Mouse (Mus musculus) hindbrain, postnatal 0 days (tissue): ENCODE measurements around the gene Eomes. TPM values are rescaled to one million over a fixed set of nuclear protein-coding genes. Genes with fewer than 3 reads are reported as not detected.

Experiments used
- ATAC-seq: fragments of 200-750 bp; cut with Nextera tagmentation; 2 replicates; pipeline ENCODE4 v1.8.0; 2017; ENCODE audit warnings: mild to moderate bottlenecking, moderate TSS enrichment, moderate library complexity
- DNase-seq: peaks from one replicate; pipeline ENCODE4 v3.0.0-alpha.2; 2015; ENCODE audit warnings: low spot score
- H3K27ac ChIP-seq: fragments of 300-500 bp; sonication (generic); 2 replicates; pipeline ENCODE4 v1.5.1; 2014; ENCODE audit warnings: mild to moderate bottlenecking
- H3K27me3 ChIP-seq: fragments of 300-500 bp; sonication (generic); 2 replicates; pipeline ENCODE4 v1.6.1; 2014; ENCODE audit warnings: low read length, mixed read lengths; ENCODE audit not compliant: insufficient read depth
- H3K36me3 ChIP-seq: fragments of 300-500 bp; sonication (generic); 2 replicates; pipeline ENCODE4 v1.6.1; 2014; ENCODE audit warnings: low read length, mixed read lengths; ENCODE audit not compliant: insufficient read depth
- H3K4me1 ChIP-seq: fragments of 300-500 bp; sonication (generic); 2 replicates; pipeline ENCODE4 v1.6.1; 2014; ENCODE audit warnings: antibody characterized with exemption, low read length, mixed read lengths; ENCODE audit not compliant: insufficient read depth
- H3K4me2 ChIP-seq: fragments of 300-500 bp; sonication (generic); 2 replicates; pipeline ENCODE4 v1.6.1; 2014; ENCODE audit warnings: low read depth, mild to moderate bottlenecking, low read length, moderate library complexity, mixed read lengths
- H3K4me3 ChIP-seq: fragments of 300-500 bp; sonication (generic); 2 replicates; pipeline ENCODE4 v1.5.1; 2014; ENCODE audit warnings: low read length
- H3K9ac ChIP-seq: fragments of 300-500 bp; sonication (generic); replicated peaks from 2 replicates; pipeline ENCODE4 v1.6.1; 2014; ENCODE audit warnings: mild to moderate bottlenecking, low read length, moderate library complexity, mixed read lengths
- H3K9me3 ChIP-seq: fragments of 300-500 bp; sonication (generic); 2 replicates; pipeline ENCODE4 v1.6.1; 2016; ENCODE audit warnings: low read length, mixed read lengths
- CTCF ChIP-seq: IDR thresholded peaks from 2 replicates; pipeline ENCODE4 v1.5.1; 2016; ENCODE audit warnings: antibody characterized with exemption, control low read depth, low read depth
- WGBS: fragments of 180-500 bp; shearing (Covaris S2); extraction: QIAGEN DNeasy Blood & Tissue Kit; methylation state at CpG from one replicate; pipeline ENCODE4 v1.1.7; 2014; 5-methylcytosine and 5-hydroxymethylcytosine counted together
- polyA plus RNA-seq: library from polyadenylated mRNA; unstranded; fragments of >200 nt; fragmentation: Nextera tagmentation; extraction: Ambion mirVana; gene quantifications from 2 replicates; pipeline ENCODE4 v1.2.1, GENCODE M21; 2015
- total RNA-seq: library from RNA; depleted of rRNA; stranded (reverse); fragments of >200 nt; gene quantifications from 2 replicates; pipeline ENCODE4 v1.2.3, GENCODE M21; 2014

Eomes gene
- total and polyA plus RNA-seq, 2 experiments from 2014 or later, result 8.6 to 19.4 TPM

- H3K4me2 ChIP-seq, result peak overlapping the region; percentile 53
- peak overlapping the region; percentile 48; the same call in 1 of the 2 replicates for H3K27ac ChIP-seq
- DNase-seq (peak; percentile 47), ATAC-seq (no peak; the same call in 1 of the 2 replicates)
- H3K4me1 ChIP-seq, result no peaks in the 10 kb centered on the region
- peaks cover 68% of the 10 kb centered on the region for H3K27me3 ChIP-seq
- no peaks in the 10 kb centered on the region for H3K36me3 ChIP-seq
- H3K9ac ChIP-seq, result peak overlapping the region; percentile 45
- no peak for TF ChIP-seq CTCF
- 0% methylated on average over 27 of the region's 29 CpGs for WGBS
- no peaks in the 10 kb centered on the region for H3K9me3 ChIP-seq
- H3K4me3 ChIP-seq, result peak overlapping the region; percentile 44
Observed at GRCm38 (mm10) chr9:118478458-118478838, 436 bp downstream of the Eomes start.

DNA sequence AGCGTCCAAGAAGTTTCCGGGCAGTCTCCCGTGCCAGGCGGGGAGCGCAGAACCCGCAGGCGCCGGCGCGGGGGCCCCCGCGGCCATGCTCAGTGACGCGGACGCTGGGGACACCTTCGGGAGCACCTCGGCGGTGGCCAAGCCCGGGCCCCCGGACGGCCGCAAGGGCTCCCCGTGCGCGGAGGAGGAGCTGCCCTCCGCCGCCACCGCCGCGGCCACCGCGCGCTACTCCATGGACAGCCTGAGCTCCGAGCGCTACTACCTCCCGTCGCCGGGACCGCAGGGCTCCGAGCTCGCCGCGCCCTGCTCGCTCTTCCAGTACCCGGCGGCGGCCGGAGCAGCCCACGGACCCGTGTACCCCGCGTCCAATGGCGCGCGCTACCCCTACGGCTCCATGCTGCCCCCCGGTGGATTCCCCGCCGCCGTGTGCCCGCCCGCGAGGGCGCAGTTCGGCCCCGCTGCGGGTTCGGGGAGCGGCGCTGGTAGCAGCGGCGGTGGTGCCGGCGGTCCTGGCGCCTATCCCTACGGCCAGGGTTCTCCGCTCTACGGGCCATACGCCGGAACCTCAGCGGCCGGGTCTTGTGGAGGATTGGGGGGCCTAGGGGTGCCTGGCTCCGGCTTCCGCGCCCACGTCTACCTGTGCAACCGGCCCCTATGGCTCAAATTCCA lies 961 bp downstream of the Eomes start:
- H3K27me3 ChIP-seq, result peaks cover 72% of the 10 kb centered on the region
- H3K4me2 ChIP-seq, result peak overlapping the region; percentile 53
- no peaks in the 10 kb centered on the region for H3K9me3 ChIP-seq
- peak overlapping the region; percentile 45 for H3K9ac ChIP-seq
- under 1% methylated on average over 63 of the region's 87 CpGs for WGBS
- peak overlapping the region; percentile 48; the same call in 1 of the 2 replicates for H3K27ac ChIP-seq
- ATAC-seq, result peak; percentile 50; the same call in 1 of the 2 replicates
- no peak for TF ChIP-seq CTCF
- peak; percentile 39 for DNase-seq
- no peaks in the 10 kb centered on the region for H3K36me3 ChIP-seq
- peak overlapping the region; percentile 44 for H3K4me3 ChIP-seq
- H3K4me1 ChIP-seq, result no peaks in the 10 kb centered on the region

GRCm38 (mm10) chr9:118479508-118480291 lies 1.7 kb downstream of the Eomes start:
- Histone ChIP-seq H3K27me3 (peaks cover 74% of the 10 kb centered on the region), H3K36me3 (no peaks in the 10 kb centered on the region), H3K9me3 (no peaks in the 10 kb centered on the region), H3K4me1 (no peaks in the 10 kb centered on the region), H3K27ac (0 out of 2 replicates have a peak overlapping the region, but pooled peaks have one; percentile 48), H3K4me3 (peak overlapping the region; percentile 44), H3K4me2 (peak overlapping the region; percentile 53), H3K9ac (peak overlapping the region; percentile 45)
- WGBS, result 10% methylated on average over 23 of the region's 23 CpGs
- DNase-seq (no peak), ATAC-seq (no peak)
- TF ChIP-seq CTCF, result no peak

GRCm38 (mm10) chr9:118480292-118480690 lies 2.3 kb downstream of the Eomes start:
- H3K36me3 ChIP-seq, result no peaks in the 10 kb centered on the region
- peak overlapping the region; percentile 53; the same call in 1 of the 2 replicates for H3K4me2 ChIP-seq
- 10% methylated on average over 14 of the region's 14 CpGs for WGBS
- ATAC-seq (no peak), DNase-seq (no peak)
- TF ChIP-seq CTCF, result no peak
- H3K27me3 ChIP-seq, result peaks cover 74% of the 10 kb centered on the region
- H3K9ac ChIP-seq, result no peak overlapping the region
- H3K27ac ChIP-seq, result no peak overlapping the region
- H3K9me3 ChIP-seq, result no peaks in the 10 kb centered on the region
- no peaks in the 10 kb centered on the region for H3K4me1 ChIP-seq
- H3K4me3 ChIP-seq, result peak overlapping the region; percentile 44

DNA sequence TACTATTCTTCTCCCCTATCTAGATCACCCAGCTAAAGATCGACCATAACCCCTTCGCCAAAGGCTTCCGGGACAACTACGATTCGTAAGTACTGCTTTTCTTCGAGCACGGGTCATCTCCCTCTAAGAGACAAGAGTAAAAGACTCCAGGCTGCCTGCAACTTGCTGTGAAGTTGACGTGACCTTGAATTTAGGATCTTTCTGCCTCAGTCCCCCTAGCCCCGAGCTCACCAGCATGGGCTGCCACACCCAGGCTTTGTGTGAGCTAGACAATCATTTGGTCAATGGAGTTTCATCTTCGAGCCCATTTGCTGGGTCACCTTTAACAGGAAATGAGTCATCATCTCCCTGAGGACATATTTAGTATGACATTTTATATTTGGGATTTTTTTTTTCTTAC lies 4.2 kb downstream of the Eomes start:
- no peak overlapping the region for H3K27ac ChIP-seq
- no peaks in the 10 kb centered on the region for H3K4me1 ChIP-seq
- DNase-seq (no peak), ATAC-seq (no peak)
- WGBS, result 76% methylated on average over 10 of the region's 10 CpGs
- no peaks in the 10 kb centered on the region for H3K9me3 ChIP-seq
- H3K4me2 ChIP-seq, result no peak overlapping the region
- no peak overlapping the region for H3K4me3 ChIP-seq
- peaks cover 85% of the 10 kb centered on the region for H3K27me3 ChIP-seq
- H3K9ac ChIP-seq, result no peak overlapping the region
- no peaks in the 10 kb centered on the region for H3K36me3 ChIP-seq
- TF ChIP-seq CTCF, result no peak

DNA sequence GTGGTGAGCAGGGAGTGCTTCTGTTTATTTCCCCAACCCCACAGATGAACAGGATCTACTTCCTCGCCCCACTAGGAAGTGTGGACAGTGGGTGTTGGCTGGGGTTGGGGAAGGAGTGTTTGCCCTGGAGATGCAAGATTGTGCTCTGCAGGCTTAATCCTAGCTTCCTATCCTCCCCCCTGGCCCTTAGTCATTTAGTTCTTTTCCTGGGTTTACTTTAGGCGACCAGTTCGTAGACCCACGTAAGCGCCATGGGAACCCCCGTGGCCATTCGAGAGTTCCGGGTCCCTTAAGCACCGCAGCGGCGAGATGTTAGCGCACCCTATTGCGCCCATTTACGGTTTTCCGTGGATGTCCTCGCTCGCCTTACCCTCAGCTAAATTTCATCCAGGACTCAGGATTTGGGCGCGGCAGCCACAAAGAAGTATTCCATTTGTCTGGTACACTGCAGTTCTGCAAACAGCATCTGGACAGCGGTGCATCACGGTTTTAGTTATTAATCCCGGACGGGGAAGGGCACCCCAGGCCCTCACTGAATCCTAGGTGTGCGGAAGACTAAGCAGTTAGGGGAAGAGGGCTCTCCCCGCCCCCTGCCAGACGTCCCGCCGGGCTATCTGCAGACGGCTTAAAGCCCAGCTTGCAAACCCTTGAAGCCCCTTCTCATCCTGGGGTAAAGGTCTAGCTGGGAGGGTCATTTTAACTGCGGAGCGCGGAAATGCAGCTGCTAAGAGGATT lies 8.5 kb downstream of the Eomes start:
- Histone ChIP-seq H3K4me1 (peaks cover 3% of the 10 kb centered on the region; the same call in 1 of the 2 replicates), H3K27me3 (peaks cover 57% of the 10 kb centered on the region), H3K9me3 (no peaks in the 10 kb centered on the region), H3K4me3 (no peak overlapping the region), H3K4me2 (peak overlapping the region; percentile 25; the same call in 1 of the 2 replicates), H3K36me3 (no peaks in the 10 kb centered on the region), H3K9ac (no peak overlapping the region), H3K27ac (no peak overlapping the region)
- ATAC-seq (no peak), DNase-seq (no peak)
- WGBS, result 3% methylated on average over 32 of the region's 32 CpGs
- TF ChIP-seq CTCF, result no peak
